Mouse (Mus musculus) layer of hippocampus, postnatal 10 days (tissue): ENCODE measurements at regions not wholly inside any gene's neighbourhood (a gene's known extent, or its start where the extent isn't known, plus 50 kb on each side); places are given as distances from the start of the nearest gene placed in this dataset.
A peak's percentile ranks its signal among the peaks of the same experiment; 100 is the strongest.

Experiments
- DNase-seq, 2 experiments: peaks; one replicate each; pipeline ENCODE4 v3.0.0; 2021; ENCODE audit warnings: low spot score in 2 of 2

GRCm38 (mm10) chr12:27283964-27284363 is 58.4 kb downstream of the Sox11 start:
- DNase-seq, result no peak

DNA sequence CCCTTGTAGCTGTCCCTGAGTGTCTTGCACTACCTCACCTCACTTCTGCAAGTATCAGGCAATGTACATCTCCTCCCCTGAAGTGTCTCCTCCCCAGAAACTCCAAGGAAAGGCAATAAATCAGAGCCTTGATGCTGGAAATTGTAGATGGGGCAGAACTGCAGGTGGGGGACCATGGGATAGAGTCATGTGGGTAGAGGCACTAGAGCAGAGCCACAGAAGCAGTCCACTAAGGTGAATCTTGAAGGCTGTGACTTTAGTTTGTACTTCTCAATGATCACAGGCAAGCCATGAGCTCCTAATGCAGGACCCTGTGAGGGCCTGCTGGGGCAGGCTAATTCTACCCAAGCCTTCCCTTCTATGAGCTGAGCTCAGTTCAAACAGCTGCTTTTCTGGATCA is 80.4 kb downstream of the Sox11 start:
- no peak for DNase-seq

DNA sequence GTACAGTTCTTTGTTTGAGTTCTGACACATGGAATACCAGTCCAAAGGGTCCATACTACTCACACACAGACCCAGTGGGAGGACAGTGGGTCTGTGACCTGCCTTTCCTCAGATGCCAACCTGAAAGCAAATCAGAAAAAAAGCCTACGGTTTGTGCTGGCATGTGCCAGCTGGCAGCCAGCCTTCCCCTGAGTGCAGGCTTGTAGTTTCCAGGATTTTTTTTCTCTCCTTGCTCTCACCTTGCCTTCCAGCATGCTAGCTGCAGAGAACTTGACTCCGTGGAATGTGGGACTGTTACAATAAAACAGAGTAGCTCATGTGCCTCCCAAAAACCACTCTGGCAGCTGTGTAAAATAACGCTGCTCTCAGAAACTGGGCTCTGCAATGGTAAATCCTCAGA is 88.2 kb downstream of the Sox11 start:
- DNase-seq, result no peak

GRCm38 (mm10) chr12:27251521-27251920 is 90.9 kb downstream of the Sox11 start:
- no peak for DNase-seq

GRCm38 (mm10) chr12:27248545-27248855 is 93.9 kb downstream of the Sox11 start:
- DNase-seq, result peak; percentile 12 to 25

DNA sequence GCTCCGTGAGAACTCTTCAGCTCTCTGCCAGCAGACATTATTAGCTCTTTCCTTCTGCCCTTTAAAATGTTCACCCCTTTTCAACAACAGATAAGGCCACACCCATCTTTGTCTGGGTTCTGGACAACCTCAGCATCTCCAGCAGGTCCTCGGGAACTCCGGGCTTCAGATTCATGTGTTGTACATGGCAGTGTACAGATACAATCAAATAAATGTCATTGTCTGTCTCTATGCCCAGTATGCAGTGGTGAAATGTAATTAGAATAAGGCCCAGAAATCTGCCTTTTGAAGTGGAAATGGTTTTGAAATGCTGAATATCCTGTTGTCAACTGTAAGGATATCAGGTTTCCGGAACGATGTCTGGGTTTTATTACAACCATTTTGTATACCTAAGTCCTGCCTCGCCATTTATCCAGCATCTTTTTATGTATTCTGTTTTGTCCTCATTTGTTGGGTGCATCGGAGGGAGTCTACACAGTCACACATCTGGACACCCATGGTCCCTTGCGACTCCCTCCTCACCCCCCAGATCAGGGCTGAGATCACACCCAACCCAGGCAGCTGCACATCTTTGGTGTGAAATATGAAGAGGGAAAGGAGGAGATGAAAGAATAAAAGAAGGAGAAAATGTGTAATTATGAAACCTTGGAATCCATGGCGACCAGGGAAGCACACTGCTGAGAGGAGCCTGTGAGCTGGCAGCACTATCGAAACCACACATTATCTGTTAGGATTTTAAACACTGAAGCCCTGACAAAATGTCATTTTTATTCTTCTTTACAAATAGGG is 94.4 kb downstream of the Sox11 start:
- peak in 1 of 2 experiments; percentile 20 for DNase-seq

DNA sequence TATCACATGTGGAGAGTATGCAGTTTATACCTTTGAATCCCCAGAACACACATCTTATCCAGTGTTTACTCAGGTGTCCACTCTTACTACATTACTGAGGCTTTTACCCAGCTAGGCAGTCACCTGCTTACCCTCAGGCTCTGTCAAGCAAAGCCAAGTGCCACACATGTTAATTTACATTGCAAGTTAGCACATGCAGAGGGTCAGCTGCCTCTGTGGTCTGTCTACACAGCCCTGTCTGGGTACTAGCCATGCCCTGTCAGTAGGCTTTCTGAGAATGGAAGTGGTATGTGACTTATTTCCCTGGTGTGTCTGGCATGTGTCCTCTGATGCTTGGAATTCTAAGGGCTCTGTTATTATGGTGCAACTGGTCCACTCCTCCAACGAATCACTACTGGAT is 106.6 kb downstream of the Sox11 start:
- DNase-seq, result no peak

- no peak for DNase-seq
Observed at GRCm38 (mm10) chr12:27221541-27221940, 120.8 kb downstream of the Sox11 start.

DNA sequence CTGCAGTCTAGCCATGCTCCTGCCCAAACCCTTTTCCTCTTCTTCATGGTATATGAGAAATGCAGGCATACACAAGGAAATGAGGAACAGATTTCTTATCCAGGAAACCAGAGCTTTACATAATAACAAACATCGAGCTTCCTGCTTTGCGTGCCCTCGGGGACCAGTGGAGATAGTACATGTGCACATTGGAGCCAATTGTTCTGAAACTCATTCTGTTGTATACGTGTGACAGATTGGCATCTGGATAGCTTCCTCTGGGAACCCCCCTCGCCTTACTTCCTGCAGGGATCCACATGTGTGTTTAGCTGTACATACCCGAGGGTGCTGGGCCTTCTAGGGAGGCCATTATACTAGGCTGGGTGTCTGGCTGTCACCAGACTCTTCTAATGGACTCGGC is 141.2 kb downstream of the Sox11 start:
- no peak for DNase-seq

GRCm38 (mm10) chr12:27194001-27194400 is 148.4 kb downstream of the Sox11 start:
- DNase-seq, result no peak

GRCm38 (mm10) chr12:27191916-27192315 is 150.5 kb downstream of the Sox11 start:
- DNase-seq, result no peak

- DNase-seq, result no peak
Observed at GRCm38 (mm10) chr12:27187480-27187879, 154.9 kb downstream of the Sox11 start.

DNA sequence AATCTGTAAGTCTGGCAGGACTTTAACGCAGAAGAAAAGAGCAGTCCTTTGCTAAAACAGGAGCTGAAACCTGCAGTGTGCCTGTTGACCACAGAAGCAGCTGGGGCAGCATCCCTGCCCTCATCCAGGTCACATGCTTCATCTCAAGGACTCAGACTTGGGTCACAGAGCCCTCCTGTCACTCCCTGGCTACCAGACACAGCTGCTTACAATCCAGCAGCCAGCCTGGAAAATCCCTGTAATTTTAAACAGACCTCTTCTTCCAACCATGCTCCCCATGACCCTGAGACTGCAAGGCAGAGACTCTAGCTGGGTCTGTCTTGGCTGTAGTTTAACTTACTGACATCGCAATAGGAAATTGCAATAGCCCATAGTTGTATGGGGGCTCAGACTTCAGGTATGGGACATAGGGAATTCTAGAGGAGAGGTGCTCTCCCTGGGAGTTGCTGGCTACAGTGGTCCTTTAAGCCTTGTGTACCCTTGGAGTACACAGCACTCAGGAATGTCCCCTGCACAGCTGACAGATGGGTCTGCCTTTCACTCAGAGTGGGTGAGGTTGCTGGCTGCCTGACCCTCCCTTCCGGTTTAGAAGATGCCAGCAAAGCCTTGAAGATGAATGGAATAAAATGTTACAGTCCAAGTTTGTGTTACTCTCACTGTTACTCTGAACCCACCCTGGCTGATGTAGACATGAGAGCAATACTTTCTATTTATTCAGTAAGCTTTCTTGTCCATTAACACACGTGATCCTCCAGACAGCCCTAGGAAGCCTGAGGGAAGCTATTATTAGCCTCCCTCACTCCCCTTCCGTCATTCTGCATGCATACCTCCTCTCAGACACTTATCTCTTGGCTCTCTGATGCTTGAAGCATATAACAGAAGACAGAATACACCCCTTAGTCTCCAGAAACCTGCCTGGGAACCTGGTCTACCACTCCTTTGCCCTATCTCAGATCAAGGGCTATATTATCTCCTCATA is 159.7 kb downstream of the Sox11 start:
- DNase-seq, result no peak

DNA sequence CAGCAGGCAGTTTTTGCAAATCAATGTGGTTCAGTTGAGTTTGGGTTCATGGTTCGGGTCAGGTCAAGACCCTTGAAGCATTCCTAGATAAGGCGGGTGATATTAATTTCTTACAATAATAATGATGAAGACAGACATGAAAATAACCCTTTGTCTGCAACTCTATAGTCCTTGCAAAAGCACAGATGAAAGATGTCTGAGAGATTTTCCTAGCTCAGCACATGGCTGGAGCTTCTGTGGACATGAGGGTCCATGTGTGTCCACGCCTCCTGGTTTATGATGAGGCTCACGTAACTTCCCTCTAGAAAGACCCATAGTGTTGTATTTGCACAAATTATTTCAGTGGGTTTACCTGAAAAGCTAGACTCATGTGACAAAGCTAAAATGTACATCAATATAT is 168.8 kb downstream of the Sox11 start:
- no peak for DNase-seq

DNA sequence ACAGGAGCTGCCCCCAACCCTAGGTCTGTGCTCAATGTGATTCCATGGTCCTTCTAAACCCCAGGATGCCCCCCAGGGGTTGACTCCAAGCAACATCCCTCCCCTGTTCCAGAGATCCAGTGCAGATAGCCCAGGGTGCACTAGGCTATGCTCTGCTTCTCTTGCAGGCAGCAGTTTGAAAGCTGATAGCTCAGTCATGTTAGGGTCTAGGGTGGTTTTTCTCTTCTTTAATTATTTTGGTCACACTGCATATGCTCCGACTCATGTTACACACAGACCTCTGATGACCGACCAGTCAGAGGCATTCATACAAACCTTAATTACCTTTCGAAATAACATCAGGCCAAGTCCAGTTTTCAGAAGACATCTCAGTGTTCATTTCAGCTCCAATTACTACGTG is 169.2 kb downstream of the Sox11 start:
- no peak for DNase-seq

DNA sequence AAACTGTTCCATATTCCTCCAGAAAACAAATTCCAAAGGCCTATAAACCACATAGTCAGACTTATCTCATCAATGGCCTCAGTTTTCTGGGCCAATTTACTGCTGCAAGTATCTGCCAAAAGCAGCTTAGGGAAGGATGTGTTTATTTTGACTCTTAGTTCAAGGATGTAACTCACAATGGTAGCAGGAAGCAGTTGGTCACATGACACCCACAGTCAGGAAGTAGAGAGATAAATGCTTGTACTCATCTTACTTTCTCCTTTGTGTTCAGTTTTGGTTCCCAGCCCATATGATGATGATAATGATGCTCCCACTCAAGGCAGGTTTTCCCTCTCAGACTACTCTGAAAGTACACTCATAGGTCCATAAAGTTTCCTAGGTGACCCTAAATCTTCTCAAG is 170.8 kb downstream of the Sox11 start:
- no peak for DNase-seq

- DNase-seq, result no peak
Observed at GRCm38 (mm10) chr12:27164920-27165504, 177.4 kb downstream of the Sox11 start.

GRCm38 (mm10) chr12:27160063-27160686 is 182.2 kb downstream of the Sox11 start:
- DNase-seq, result peak; percentile 23 to 31

DNA sequence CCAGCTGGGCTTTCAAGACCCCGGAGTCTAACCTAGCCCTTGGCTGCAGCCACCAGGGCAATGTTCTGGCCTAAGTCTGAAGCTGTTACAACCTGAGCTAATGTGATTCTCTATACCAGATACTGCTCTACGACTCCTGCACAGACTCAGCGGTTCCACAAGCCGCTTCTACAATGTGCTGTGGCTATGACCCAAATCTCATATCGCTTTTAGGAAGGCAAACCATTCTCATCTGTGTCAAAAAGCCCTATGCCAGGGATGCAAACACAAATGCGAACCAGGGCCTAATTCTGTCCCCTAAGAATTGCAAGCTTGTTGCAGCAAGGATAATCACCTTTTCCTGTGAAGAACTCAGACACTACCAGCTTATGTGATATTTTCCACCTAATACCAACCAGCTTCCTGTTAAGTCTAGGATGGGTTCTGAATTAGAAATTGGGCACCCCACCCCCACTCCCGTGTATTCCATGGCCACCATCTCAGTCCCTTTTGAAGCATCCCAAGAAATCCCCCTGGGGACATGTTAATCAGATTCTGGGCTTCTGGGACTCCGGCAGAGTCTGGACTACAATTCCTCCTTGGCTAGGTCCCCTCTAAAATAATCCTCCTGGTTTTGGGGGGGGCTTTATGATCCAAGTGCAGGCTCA is 182.8 kb downstream of the Sox11 start:
- no peak for DNase-seq

DNA sequence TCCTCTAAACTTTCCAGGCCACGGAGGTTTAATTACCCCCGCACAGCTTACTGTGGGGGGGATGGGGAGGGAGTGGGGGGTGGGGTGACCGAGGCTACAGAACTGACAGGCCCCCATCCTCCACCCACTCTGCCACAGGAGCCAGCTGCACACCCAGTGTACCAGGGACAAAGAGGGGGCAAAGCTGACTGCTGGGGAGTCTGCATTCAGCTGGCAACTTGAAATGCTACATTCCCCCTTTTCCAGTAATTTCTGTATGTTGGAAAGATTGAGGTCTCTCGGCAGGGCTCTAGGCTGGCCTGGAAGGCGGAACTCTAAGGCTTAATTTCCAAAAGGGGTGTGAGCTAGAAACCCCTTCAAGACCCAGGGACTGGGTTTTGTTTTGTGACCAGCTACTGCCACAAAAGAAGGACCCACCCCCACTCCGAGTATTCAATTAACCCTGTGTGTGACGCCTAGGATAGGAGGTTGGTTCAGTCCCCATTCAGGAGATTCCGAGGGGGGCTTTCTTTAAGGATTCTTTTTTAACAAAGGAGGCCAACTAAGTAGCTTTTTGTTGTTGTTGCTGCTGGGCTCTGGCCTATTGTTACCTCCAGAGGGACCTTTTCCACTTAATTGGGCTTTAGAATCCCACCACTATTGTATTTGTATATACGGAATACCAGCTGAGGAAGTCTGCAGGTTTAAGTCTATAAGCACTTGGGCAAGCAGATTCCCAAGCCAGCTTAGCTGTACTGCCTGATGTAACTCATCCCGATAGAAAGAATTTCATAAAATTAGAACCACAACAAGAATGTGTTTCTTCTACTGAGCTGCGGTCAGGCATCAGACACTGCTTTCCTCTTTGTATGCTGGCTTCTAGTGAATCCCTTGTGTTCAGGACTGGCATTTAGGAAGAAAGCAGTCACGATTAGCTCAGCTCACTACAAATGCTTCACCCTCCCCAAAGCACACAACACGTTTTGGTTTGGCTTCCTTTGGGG is 191.2 kb downstream of the Sox11 start:
- no peak for DNase-seq
